Mouse (Mus musculus): ENCODE measurements around the gene 1700042G07Rik. TPM values are rescaled to one million over a fixed set of nuclear protein-coding genes. Genes with fewer than 3 reads are reported as not detected.

The 1700042G07Rik gene
- polyA plus RNA-seq, 1 experiment from 2014 or later, result not detected

GRCm38 (mm10) chr4:116221140-116221851 is 48.1 kb downstream of the 1700042G07Rik start, which contains the start of gene Pik3r3:
Gene Pik3r3 (plus strand): TSS chr4:116221618.
- no peaks in the 10 kb centered on the region for H3K36me3 ChIP-seq
- peak within 1 kb of the TSS; percentile 99 for H3K27ac ChIP-seq
- DNase-seq (ENCODE audit: low spot score), result peak; percentile 99
- H3K9me3 ChIP-seq, result no peaks in the 10 kb centered on the region
- under 1% methylated on average over 53 of the region's 53 CpGs for WGBS
- no peaks in the 10 kb centered on the region for H3K27me3 ChIP-seq (ENCODE audit: insufficient read depth, poor library complexity, severe bottlenecking)
- H3K4me3 ChIP-seq, result peak within 1 kb of the TSS; percentile 65
- peaks cover 19% of the 10 kb centered on the region for H3K4me1 ChIP-seq (replicated peaks)

- peak; percentile 67 for DNase-seq (ENCODE audit: low spot score)
- Histone ChIP-seq H3K4me1 (replicated peaks) (peaks cover 19% of the 10 kb centered on the region), H3K9me3 (no peaks in the 10 kb centered on the region), H3K4me3 (peak overlapping the region; percentile 65), H3K36me3 (no peaks in the 10 kb centered on the region), H3K27me3 (ENCODE audit: insufficient read depth, poor library complexity, severe bottlenecking) (no peaks in the 10 kb centered on the region), H3K27ac (peak overlapping the region; percentile 99)
- under 1% methylated on average over 23 of the region's 23 CpGs for WGBS
Measured at GRCm38 (mm10) chr4:116221996-116222842, 49.0 kb downstream of the 1700042G07Rik start.

GRCm38 (mm10) chr4:116222843-116223119 is 49.6 kb downstream of the 1700042G07Rik start:
- Histone ChIP-seq H3K4me3 (peak overlapping the region; percentile 65), H3K36me3 (no peaks in the 10 kb centered on the region), H3K4me1 (replicated peaks) (peaks cover 19% of the 10 kb centered on the region), H3K9me3 (no peaks in the 10 kb centered on the region), H3K27ac (peak overlapping the region; percentile 99), H3K27me3 (ENCODE audit: insufficient read depth, poor library complexity, severe bottlenecking) (no peaks in the 10 kb centered on the region)
- DNase-seq (ENCODE audit: low spot score), result no peak
- 3% methylated on average over 6 of the region's 6 CpGs for WGBS

Other genes starting within 250 kb of the 1700042G07Rik start
- gene Dmbx1, start 233.4 kb upstream of the 1700042G07Rik start, polyA plus RNA-seq (2016; fragmentation: Nextera tagmentation; extraction: Ambion mirVana), result 3.2 and 4.0 TPM in 2 replicates
- gene Faah, start 155.4 kb upstream of the 1700042G07Rik start, polyA plus RNA-seq (2016; fragmentation: Nextera tagmentation; extraction: Ambion mirVana), result 2.6 and 4.4 TPM in 2 replicates
- 18.0 and 19.6 TPM in 2 replicates for gene Nsun4, start 119.5 kb upstream of the 1700042G07Rik start, polyA plus RNA-seq (2016; fragmentation: Nextera tagmentation; extraction: Ambion mirVana)
- gene Uqcrh, start 98.3 kb upstream of the 1700042G07Rik start, polyA plus RNA-seq (2016; fragmentation: Nextera tagmentation; extraction: Ambion mirVana), result 453 and 461 TPM in 2 replicates
- 68.2 and 78.6 TPM in 2 replicates for gene Lrrc41, start 98.1 kb upstream of the 1700042G07Rik start, polyA plus RNA-seq (2016; fragmentation: Nextera tagmentation; extraction: Ambion mirVana)
- 57.3 and 75.4 TPM in 2 replicates for gene Rad54l, start 49.7 kb upstream of the 1700042G07Rik start, polyA plus RNA-seq (2016; fragmentation: Nextera tagmentation; extraction: Ambion mirVana)
- 51.9 and 55.0 TPM in 2 replicates for gene Pomgnt1, start 49.5 kb upstream of the 1700042G07Rik start, polyA plus RNA-seq (2016; fragmentation: Nextera tagmentation; extraction: Ambion mirVana)
- gene Lurap1, start 22.0 kb upstream of the 1700042G07Rik start, polyA plus RNA-seq (2016; fragmentation: Nextera tagmentation; extraction: Ambion mirVana), result 2.1 and 2.2 TPM in 2 replicates
- 0.26 TPM in 1 of 2 replicates, not detected in the other for gene Tspan1, start 5.8 kb upstream of the 1700042G07Rik start, polyA plus RNA-seq (2016; fragmentation: Nextera tagmentation; extraction: Ambion mirVana)
- not detected in 2 replicates for gene Gm49337, start within 50 bp of the 1700042G07Rik start, polyA plus RNA-seq (2016; fragmentation: Nextera tagmentation; extraction: Ambion mirVana)
- 49.2 and 57.3 TPM in 2 replicates for gene Pik3r3, start 48.2 kb downstream of the 1700042G07Rik start, polyA plus RNA-seq (2016; fragmentation: Nextera tagmentation; extraction: Ambion mirVana)